Mouse (Mus musculus) cerebellum, adult 11-12 months (tissue): Measurements from ENCODE around the gene Wdfy2.

ENCODE experiments used
- DNase-seq: peaks from one replicate; pipeline ENCODE4 v3.0.0; 2022

The Wdfy2 gene

GRCm38 (mm10) chr14:62844226-62844625 lies 6.7 kb downstream of the Wdfy2 start:
- no peak for DNase-seq

- no peak for DNase-seq
Measured at GRCm38 (mm10) chr14:62845011-62845840, 7.7 kb downstream of the Wdfy2 start.

DNA sequence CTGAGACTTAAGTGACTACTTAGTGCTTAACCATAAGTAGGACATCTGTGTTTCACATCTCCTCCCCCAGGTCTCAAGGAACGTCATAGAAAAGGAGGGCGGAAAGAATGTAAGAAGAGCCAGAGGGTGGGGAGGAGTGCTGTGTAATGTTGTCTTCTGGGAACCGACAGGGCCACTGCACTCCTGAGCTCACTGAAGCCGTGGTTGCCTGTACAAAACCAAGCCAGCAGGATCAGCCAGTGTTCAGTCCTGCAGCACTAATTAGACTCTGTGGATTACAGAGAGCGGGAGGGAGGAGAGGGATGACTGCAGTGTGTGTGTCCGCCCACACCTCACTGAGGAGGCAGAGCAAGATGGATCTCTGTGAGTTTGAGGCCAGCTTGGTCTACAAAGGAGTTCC lies 13.5 kb downstream of the Wdfy2 start:
- peak; percentile 73 for DNase-seq

- DNase-seq = no peak
Measured at GRCm38 (mm10) chr14:62852840-62853239, 15.4 kb downstream of the Wdfy2 start.

DNA sequence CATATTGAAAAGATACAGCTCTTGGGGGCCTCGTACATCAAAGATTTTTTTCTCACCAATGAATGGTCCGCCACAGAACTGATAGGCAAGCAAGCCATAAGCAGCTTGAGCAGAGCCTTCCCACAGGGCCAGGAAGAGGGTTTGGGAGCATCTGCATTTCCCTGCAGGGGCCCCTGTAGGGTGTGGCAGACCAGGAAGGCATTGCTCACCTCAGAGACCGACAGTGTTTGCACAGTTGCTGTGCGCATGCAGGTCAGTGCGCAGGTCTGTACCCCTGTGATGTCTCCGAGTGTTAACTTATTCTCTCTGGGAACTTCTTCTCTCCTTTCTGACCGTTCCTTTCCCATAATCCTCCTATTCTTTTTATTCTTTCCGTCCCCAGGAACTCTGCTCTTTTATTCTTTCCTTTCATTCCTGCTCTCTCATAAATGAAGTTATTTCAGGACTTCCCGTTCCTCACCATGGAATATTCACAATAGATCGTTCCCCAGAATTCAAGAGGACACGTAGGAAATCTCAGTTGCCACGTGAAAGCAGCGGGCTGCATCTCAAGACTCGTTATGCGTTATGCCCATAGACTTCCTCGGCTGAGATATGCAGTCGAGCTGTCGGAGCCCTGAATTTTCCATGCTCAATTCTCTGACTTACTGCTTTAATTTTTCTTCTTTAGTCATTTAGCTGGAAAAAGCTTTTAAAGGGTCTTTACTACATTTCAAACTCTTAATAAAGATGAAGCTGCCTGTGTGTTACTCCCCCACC lies 17.8 kb downstream of the Wdfy2 start:
- DNase-seq = no peak

- DNase-seq = no peak
Measured at GRCm38 (mm10) chr14:62855863-62856262, 18.4 kb downstream of the Wdfy2 start.

GRCm38 (mm10) chr14:62856490-62856889 lies 19.0 kb downstream of the Wdfy2 start:
- no peak for DNase-seq

GRCm38 (mm10) chr14:62857879-62858278 lies 20.4 kb downstream of the Wdfy2 start:
- DNase-seq = no peak

DNA sequence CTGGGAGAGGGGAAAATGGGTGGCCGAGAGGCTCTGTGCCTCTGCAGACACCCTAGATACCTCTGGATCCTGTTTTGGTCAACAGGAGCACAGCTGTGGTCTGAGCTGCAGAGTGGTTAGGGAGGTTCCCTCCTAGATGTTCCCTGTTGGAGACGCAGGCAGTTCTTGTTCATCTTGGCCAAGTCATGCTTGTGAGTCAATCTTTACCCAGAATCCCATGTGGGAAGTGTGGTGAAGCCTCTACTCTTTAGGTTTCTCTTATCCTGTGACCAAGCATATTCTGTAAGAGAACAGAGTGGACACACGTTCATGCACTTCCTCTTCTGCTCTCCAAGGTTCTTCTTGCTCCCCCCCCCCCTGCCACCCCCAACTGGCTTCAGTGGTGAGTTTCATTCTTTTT lies 20.8 kb downstream of the Wdfy2 start:
- DNase-seq = no peak

DNA sequence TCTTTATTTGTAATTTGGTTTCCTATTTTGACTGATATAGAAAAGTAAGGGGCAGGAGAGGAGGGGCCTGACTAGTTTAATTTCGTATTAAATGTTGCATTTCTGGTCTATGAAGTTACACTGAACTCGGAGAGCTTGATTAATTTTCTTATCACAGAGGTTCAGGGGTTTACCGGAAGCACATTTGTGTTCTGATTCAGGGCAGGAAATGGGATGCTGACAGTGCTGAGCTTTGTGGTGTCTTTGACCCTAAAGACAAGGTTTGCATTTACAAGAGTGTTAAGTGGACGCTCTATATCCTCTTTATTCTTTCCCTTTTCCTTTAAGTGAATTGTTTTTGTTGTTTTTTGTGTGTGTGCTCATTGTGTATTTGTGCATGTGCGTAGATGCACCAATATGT lies 25.1 kb downstream of the Wdfy2 start:
- DNase-seq = no peak

- no peak for DNase-seq
Measured at GRCm38 (mm10) chr14:62864254-62864653, 26.8 kb downstream of the Wdfy2 start.

DNA sequence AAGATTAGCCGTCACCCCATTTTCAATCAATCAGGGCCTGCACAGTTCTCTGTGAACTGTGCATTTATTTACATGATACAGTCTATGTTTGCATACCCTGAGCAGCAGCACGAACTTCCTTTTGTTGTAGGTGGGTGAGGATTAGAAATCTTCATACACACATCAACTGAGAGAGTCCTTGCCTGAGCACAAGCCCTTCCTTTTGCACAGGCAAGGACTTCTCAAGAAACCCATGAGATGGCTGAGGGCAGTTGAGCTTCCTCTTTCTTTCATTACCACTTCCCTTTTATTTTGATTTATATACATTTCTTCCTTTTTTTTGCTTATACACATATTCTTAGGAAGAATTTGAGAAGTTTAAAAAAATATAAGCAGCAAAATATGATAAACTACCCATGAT lies 27.9 kb downstream of the Wdfy2 start:
- DNase-seq = no peak

DNA sequence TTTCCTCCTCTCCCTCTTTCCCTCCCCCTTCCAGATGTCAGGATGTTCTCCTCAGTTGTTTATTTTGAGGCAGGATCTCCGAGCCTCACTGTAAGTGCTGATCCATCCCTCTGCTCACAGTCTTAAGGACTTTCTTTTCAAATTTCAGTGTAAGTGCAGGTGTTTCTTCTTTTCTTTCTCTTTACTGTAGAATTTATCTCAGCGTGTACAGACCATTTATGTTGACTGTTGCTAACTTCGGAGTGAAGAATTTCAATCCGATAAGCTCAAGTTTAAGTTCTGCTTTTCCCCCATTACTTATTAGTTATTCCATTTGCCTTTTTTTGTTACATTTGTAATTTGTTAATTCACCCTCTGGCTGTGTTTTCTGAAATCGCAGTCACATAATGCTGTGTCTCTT lies 29.6 kb downstream of the Wdfy2 start:
- DNase-seq = no peak

DNA sequence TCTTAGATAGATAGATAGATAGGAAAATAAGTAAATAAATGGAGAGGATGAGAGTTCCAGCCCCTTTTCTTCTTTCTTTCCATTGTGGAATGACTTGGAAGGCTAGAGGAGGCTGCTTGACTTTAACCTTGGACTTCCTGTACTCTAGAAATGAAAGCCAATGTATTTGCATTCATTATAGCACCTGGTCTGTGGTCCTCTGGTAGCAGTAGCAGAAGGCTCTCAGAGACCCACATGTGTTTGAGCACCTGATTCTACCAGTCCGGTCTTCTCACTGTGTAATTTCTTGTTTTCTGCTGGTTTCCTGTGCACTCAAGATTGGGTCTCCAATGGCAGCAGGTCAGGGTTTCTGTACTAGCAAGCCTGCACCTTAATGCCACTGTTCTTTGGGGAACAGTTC lies 30.1 kb downstream of the Wdfy2 start:
- DNase-seq = no peak

DNA sequence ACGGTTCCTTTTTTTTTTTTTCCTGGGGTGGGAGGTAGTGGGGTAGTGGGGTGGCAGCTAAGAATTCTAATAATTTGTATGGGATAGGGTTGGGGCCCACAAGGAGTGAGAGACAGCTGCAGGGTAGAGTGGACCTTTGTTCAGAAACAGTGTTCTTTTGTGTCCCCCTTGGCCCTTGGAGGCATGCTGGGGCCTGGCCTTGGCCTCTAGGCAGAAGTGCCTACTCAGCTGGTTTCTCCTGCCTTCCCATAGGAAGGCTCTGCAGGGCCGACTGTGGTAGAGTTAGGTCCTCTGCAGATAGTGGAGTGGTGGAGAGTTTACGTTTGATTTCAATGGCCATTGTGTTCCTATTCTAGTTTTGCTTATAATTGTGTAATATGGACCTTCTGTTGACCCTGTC lies 30.8 kb downstream of the Wdfy2 start:
- DNase-seq = no peak

DNA sequence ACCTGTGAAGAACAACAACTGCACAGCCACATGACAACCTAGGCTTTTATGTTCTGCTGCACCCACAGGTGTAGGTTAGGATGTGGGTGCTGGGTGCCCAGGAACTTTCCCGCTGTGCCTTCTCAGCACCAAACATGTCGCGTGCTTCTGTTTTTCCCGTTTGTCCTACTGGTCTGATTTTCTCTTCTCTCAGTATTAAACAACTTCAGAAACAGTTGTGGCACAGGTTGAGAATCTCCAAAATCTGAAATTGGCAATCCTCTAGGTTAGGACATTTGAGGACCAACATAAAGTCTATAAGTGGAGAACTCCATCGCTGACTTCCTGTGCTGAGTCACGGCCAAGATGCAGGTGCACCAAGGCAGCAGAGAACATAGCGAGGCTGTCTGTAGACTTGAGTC lies 32.8 kb downstream of the Wdfy2 start:
- no peak for DNase-seq

GRCm38 (mm10) chr14:62871431-62871830 lies 34.0 kb downstream of the Wdfy2 start:
- DNase-seq = no peak

GRCm38 (mm10) chr14:62871932-62872331 lies 34.5 kb downstream of the Wdfy2 start:
- DNase-seq = no peak

GRCm38 (mm10) chr14:62873820-62874219 lies 36.3 kb downstream of the Wdfy2 start:
- DNase-seq = no peak

DNA sequence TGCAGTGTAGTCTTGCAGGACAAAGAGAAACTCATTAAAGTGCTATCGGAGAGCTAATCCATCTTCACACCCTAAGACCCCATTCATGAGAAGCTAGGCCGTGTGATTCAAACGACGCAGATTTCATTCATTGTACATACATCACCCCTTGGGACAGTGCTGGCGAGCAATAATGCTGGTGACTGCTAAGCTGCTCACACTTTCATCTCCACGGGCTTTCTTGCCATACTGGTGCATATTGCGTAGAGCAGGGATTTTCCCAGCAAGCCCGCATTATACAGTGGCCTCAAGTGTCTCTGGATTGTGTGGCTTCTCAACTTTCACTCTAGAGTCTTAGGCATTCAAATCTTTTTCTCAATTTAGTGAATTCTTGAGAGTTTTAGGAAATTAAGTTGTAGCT lies 36.9 kb downstream of the Wdfy2 start:
- no peak for DNase-seq

DNA sequence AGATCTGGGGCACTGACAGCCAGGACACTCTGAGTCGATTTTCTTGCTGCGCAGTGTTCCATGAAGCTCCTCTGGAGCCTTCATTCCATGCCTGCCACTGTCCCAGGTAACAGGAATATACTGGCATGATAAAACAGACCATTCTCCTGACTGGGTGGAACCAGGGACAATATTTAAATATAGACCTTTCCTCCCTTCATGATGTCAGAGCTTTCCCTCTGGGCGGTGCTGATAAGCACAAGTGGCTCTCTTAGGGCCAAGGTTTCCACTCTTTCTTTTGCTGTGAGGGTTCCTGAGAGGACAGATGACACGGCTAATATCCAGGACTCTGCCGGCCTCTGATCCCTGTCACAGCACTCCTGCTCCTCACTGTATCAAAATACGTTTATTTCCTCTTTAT lies 40.6 kb downstream of the Wdfy2 start:
- DNase-seq = no peak

- peak; percentile 44 for DNase-seq
Measured at GRCm38 (mm10) chr14:62878634-62879430, 41.4 kb downstream of the Wdfy2 start.

DNA sequence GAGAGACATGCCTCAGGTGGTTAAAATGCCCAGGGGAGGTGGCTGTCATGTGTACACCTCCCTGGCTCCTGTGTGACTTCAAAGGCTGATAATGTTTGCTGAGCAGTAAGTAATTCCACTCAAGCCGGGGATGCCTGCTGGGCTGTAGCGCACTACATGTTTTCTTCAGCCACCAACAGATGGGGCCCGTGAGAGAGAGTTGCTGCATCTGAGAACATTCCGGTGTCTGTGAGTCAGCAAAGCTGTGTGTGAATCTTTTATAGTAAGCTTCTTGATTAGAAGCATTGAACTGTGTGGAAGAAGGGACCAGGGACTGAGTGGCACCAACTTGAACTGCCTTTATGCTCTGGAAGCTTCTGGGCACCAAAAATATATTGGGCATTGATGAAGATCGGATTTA lies 42.0 kb downstream of the Wdfy2 start:
- DNase-seq = peak; percentile 82
